Mouse (Mus musculus): Measurements from ENCODE around the gene Phyhipl.
A peak's percentile ranks its signal among the peaks of the same experiment; 100 is the strongest.

The Phyhipl gene

GRCm38 (mm10) chr10:70655828-70656227, at the start of gene Phyhipl:
Phyhipl (minus strand) TSS chr10:70655965.
- no peak for DNase-seq (ENCODE audit: low spot score)

DNA sequence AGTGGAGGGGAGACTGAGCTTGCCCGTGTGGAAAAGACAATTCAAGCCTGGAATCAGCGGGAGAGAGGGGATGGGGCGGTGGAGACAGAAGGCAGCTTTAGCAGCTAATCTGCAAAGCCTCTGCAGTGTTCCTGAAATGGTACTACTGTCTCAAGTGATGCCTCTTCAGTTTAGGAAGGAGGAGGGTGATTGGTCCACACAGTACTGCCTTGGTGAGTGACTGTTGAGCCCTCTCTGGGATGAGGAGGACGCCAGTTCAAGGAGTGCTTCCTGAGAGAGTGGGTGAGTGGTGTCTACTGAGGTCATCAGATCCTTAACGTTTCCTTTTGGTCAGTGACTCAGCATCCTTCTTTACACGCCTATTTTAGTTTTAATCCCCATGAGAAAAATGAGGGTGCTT, 47.4 kb upstream of the Phyhipl start:
- no peak for DNase-seq (ENCODE audit: low spot score)

DNA sequence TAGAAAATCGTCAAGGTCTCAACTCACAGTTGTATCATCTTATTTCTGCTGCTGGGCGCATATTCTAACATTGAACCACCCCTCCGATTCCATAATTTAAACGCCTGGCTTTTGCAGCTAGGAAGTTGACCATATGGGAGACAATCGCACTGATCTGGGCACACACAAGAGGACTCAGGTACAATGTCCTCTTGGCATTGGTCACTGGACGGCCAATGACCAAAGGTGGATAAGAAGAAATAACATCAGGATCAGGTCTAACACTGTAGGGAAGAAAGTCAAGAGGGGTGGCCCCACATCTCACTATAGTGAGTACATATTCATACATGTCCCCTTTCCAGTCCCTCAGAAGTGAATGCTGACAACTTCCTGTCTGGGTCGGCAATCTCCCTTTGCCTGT, 43.8 kb upstream of the Phyhipl start:
- no peak for DNase-seq (ENCODE audit: low spot score)

GRCm38 (mm10) chr10:70698014-70698413, 42.2 kb upstream of the Phyhipl start:
- DNase-seq (ENCODE audit: low spot score) = no peak

- DNase-seq (ENCODE audit: low spot score) = no peak
These were observed 41.2 kb upstream of the Phyhipl start for GRCm38 (mm10) chr10:70696748-70697585.

DNA sequence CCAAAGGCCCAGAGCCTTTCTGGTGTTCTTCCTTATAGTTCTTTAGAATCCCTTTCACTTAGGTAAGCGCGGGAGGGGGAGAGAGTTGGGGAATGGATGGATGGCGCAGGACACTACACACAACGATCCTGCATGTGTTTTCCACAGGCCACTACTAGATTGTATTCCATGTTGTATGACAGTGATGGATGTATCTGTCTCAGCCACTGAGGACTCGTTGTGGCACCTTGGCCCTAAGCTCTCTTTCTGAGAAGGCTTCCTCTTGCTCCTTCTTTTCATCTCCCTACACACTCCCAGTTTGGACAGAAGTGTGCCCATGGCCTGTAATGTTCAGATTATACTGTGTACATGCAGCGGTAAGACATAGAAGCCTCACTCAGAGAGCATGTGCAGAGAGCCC, 33.6 kb upstream of the Phyhipl start:
- DNase-seq (ENCODE audit: low spot score) = no peak

DNA sequence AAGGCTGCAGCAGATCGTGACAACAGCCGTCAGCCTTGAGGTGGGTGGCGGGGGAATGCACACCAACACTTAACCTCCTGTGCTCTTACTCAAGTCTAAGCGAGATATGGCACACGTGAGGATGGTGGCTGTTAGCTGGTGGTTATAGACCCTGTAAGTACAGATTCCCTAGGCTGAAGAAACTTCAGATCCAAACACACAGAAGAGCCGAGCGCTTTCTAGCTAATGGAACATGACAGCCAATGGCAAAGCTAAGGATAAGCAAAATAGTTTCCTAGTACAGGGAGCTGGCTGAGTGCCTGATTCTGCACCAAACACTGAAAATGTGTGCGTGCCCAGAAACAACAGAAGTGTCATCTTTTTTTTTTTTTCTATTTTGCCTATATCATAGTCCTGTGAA, 33.1 kb upstream of the Phyhipl start:
- DNase-seq (ENCODE audit: low spot score) = no peak

- DNase-seq (ENCODE audit: low spot score) = no peak
These were observed 31.4 kb upstream of the Phyhipl start for GRCm38 (mm10) chr10:70686941-70687703.

GRCm38 (mm10) chr10:70686505-70686904, 30.7 kb upstream of the Phyhipl start:
- peak; percentile 8 for DNase-seq (ENCODE audit: low spot score)

DNA sequence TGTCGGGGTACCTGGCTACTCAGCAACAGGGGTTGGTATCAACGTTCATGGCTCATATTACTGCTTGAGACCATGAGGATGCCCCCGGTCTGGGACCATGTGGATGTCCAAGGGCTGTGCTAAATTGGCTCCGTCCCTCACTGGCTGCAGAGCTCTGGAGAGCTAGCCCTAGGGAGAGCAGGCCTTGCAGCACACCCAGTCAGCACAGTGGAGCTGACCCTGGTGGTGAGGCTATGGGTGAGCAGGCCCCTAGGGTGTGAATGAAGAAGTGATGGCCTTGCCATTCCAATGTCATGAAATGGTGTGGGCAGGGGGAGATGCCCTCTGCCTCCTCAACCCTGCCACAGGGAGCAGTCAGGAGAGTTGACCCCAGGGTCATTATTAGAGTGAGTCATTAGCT, 27.7 kb upstream of the Phyhipl start:
- no peak for DNase-seq (ENCODE audit: low spot score)

DNA sequence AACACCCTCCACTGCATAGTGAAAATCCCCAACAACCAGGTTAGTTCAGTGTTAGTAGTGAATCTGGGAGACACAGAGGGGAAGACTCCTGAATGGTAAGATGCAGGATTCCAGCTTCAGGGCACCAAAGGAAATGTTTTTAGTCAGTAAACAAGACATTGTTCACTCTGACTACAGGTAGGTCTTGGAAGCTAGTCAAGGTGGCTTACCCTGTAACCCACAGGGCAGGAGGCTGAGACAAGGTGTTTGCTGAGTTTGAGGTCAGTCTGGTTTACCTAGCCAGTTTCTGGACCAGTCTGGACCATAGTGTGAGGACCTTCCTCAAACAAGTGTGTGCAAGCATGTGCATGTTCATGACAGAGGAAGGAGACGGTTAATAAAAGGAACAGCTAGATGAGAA, 22.2 kb upstream of the Phyhipl start:
- DNase-seq (ENCODE audit: low spot score) = no peak

DNA sequence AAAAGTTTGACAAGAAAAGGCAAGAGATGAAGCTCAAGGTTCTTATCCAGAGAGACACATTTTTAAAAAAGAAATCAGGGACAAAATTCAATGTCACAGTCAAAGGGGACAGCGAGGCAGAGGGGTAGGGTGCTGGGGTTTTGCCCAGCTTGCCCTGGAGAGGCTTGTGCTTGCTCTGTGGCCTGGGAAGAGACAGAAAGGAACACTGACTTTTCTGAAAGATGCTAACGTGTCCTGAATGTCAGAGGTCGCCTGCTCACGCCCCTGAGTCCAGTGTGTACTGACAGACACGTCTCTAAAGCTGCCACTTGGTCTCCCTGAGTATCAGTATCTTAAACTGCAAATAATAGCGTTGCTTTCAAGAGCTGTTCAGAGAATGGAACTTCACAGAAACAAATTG, 507 bp upstream of the Phyhipl start:
- no peak for DNase-seq (ENCODE audit: low spot score)

DNA sequence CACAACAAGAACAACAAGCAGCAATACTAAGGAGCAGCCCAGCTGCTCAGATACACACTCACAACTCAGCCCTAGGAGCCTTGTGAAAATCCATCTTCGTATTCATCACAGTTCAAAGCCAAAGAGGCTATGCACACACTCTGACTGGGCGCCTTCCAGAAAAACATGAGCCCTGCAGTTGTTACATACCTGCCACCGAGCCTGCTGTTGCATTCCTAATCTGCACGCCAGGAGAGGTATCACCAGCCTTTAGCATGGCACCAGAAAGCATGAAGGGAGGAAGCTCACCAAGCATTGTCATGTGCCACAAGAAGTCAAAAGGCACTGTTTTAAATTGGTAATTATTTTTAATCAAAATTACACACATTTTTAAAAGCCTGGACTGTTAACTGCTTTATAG, 1.1 kb downstream of the Phyhipl start:
- no peak for DNase-seq (ENCODE audit: low spot score)

- DNase-seq (ENCODE audit: low spot score) = no peak
These were observed 1.6 kb downstream of the Phyhipl start for GRCm38 (mm10) chr10:70654139-70654538.

- no peak for DNase-seq (ENCODE audit: low spot score)
These were observed 3.8 kb downstream of the Phyhipl start for GRCm38 (mm10) chr10:70651769-70652648.

GRCm38 (mm10) chr10:70648831-70649230, 6.9 kb downstream of the Phyhipl start:
- peak; percentile 79 for DNase-seq (ENCODE audit: low spot score)

GRCm38 (mm10) chr10:70643131-70643530, 12.6 kb downstream of the Phyhipl start:
- no peak for DNase-seq (ENCODE audit: low spot score)

GRCm38 (mm10) chr10:70640896-70641596, 14.7 kb downstream of the Phyhipl start:
- DNase-seq (ENCODE audit: low spot score) = no peak

GRCm38 (mm10) chr10:70640075-70640737, 15.6 kb downstream of the Phyhipl start:
- DNase-seq (ENCODE audit: low spot score) = no peak

DNA sequence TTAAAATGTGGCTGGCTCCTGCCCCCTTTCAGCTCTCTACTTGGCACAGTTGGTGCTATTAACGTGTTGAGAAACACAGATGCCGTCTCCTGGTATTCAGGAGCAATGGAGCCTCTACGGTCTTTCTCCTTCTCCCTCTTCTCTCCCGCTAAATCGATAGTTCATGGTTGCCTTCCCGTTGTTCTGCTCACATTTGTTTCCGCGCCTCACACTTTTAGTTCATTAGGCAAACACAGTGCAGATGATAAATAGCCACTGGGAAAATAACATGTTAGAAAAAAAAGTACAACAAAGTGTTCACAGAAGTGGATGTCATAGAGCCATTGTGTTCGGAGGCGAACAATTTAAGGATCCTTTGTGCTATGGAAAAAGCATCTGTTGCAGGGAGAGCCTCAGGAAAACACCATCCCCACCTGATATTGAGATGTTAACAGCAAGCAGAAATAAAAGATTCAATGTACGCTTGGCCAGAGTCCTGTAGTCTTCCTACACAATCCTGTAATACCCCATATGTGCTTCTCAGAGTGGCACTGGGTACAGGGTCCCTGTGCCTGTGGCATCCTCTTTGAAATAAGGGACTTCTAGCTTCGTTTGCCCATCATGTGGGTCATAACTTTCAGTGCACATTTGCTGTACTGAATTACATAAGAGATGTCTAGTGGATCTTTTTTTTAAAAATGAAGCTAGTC, 18.0 kb downstream of the Phyhipl start:
- no peak for DNase-seq (ENCODE audit: low spot score)

- DNase-seq (ENCODE audit: low spot score) = peak; percentile 58
These were observed 20.5 kb downstream of the Phyhipl start for GRCm38 (mm10) chr10:70635261-70635660.
